Mouse (Mus musculus) spleen, adult 2 months (tissue): ENCODE results near the gene Tcf3. TPM values are rescaled to one million over a fixed set of nuclear protein-coding genes. Genes with fewer than 3 reads are reported as not detected.

ENCODE experiments used
- DNase-seq, 2 experiments: peaks; one replicate each; pipeline versions ENCODE4 v3.0.0 to v3.0.0-alpha.2; 2012 to 2021; ENCODE audit warnings: low spot score in 2 of 2, low read depth in 1 of 2
- H3K27ac ChIP-seq: fragments of 200-500 bp; 2 replicates; pipeline ENCODE4 v1.5.1; 2012; ENCODE audit warnings: low read length, inconsistent platforms; ENCODE audit not compliant: insufficient read depth
- H3K27me3 ChIP-seq: fragments of 200-500 bp; 2 replicates; pipeline ENCODE4 v1.6.1; 2012; ENCODE audit warnings: mild to moderate bottlenecking, moderate library complexity, low read length, inconsistent platforms; ENCODE audit not compliant: control insufficient read depth, insufficient read depth
- H3K36me3 ChIP-seq: fragments of 200-500 bp; 2 replicates; pipeline ENCODE4 v1.6.1; 2012; ENCODE audit warnings: mild to moderate bottlenecking, low read length, inconsistent platforms; ENCODE audit not compliant: control insufficient read depth, insufficient read depth
- H3K4me1 ChIP-seq: fragments of 200-500 bp; 2 replicates; pipeline ENCODE4 v1.6.1; 2011; ENCODE audit warnings: inconsistent platforms; ENCODE audit not compliant: control insufficient read depth, insufficient read depth, insufficient read length
- H3K4me3 ChIP-seq: fragments of 200-500 bp; 2 replicates; pipeline ENCODE4 v1.5.1; 2011; ENCODE audit warnings: mild to moderate bottlenecking, inconsistent platforms; ENCODE audit not compliant: insufficient read depth, insufficient read length; ENCODE audit errors: extremely low read depth
- CTCF ChIP-seq: fragments of 200-500 bp; IDR thresholded peaks from 2 replicates; pipeline ENCODE4 v1.5.1; 2011; ENCODE audit warnings: mild to moderate bottlenecking, inconsistent platforms; ENCODE audit not compliant: insufficient read depth, insufficient read length, insufficient replicate concordance; ENCODE audit errors: extremely low read depth
- POLR2A ChIP-seq: fragments of 200-500 bp; IDR thresholded peaks from 2 replicates; pipeline ENCODE4 v1.6.1; 2011; ENCODE audit warnings: low read depth, low read length, inconsistent platforms
- WGBS: fragments of 180-500 bp; shearing (Covaris S2); methylation state at CpG from one replicate; pipeline ENCODE4 v1.1.7; 2018; 5-methylcytosine and 5-hydroxymethylcytosine counted together
- polyA plus RNA-seq: library from polyadenylated mRNA; depleted of rRNA; stranded (reverse); fragments of >200 nt; gene quantifications from 2 replicates; pipeline ENCODE4 v1.2.3, GENCODE M21; 2012

The Tcf3 gene
- polyA plus RNA-seq, 1 experiment: 173 TPM

DNA sequence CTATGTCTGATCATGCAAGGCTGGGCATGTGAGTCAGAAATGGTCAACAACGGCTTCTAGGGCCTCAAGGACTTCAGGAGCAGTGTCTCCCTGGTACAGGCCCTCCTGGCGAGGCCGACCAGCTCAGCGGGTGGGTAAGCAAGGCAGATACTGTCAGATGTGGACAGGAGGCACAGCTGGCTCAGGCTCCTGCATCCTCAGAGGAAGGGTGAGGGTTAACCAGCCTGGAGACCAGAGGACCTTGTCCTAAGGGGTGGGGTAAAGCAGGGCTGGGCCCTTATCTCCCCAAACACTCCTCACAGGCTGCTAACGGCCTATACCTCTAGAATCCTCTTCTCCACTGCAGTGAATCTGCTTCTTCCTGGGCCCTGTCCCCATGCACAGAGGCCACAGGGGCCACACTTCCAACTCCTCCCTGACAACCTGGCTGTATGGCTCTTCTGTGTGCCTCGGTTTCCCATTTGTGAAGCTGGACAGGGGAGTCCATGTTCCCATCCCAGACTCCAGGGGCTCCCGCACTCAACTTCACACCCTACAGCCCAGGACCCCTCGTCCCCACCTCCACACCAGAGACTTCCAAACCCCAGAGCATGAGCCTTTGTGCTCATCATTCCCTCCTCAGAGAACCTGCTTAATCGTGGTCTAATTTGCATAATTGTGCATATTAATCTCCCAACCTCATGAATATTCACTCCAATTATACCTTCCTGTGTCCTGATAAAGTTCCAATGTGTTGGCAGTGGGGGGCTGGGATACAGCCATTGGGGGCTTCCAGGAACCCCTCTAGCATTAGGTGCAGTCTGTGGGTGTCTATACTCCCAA is 11.6 kb downstream of the Tcf3 start:
- H3K36me3 ChIP-seq: peaks cover 61% of the 10 kb centered on the region
- no peak for DNase-seq
- TF ChIP-seq POLR2A (no peak), CTCF (no peak)
- peak overlapping the region; percentile 26; the same call in 1 of the 2 replicates for H3K27ac ChIP-seq
- no peak overlapping the region for H3K4me3 ChIP-seq
- 83% methylated on average over 9 of the region's 9 CpGs for WGBS
- no peaks in the 10 kb centered on the region; the same call in 1 of the 2 replicates for H3K4me1 ChIP-seq
- no peaks in the 10 kb centered on the region for H3K27me3 ChIP-seq

DNA sequence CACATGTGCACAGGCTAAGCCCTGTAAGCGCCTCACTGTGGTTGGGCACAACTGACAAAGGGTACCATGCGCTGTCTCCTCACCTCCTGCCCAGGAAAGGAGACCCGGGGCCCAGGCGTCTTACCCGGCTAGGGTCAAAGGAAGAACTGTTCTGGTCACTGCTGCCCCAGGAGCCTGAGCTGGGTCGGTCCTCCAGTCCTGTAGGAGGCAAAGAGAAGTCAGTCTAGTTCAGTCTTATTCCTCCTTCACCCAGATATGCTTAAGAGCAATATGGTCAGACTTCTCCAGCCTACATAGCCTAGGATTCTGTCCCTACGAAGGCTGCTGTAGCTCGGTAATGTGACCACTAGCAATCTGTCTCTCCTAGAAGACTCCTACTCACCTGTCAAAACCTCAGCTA is 12.2 kb downstream of the Tcf3 start:
- Histone ChIP-seq H3K27me3 (no peaks in the 10 kb centered on the region), H3K4me3 (no peak overlapping the region; the same call in 1 of the 2 replicates), H3K4me1 (no peaks in the 10 kb centered on the region; the same call in 1 of the 2 replicates), H3K36me3 (peaks cover 61% of the 10 kb centered on the region), H3K27ac (peak overlapping the region; percentile 27; the same call in 1 of the 2 replicates)
- TF ChIP-seq CTCF (no peak), POLR2A (no peak)
- 89% methylated on average over 8 of the region's 8 CpGs for WGBS
- no peak for DNase-seq

DNA sequence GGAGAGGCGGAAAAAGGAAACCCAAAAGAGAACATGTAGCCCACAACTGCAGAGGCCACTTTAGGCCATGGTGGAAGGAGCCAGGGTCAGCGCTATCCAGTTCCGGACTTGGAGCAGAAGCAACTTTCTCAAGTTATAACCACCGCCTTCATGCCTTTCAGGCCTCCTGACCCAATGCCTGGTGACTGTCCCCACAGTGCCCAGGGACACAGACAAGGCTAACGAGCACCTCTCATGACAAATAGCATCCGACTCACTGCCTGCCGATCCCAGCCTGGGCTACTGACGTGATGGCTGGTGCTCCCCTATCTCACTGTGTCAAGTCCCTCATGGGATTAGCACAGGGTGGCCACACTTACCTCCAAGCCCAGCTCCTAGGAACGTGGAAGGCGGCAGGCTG is 12.7 kb downstream of the Tcf3 start:
- peaks cover 63% of the 10 kb centered on the region for H3K36me3 ChIP-seq
- H3K27me3 ChIP-seq: no peaks in the 10 kb centered on the region
- 96% methylated on average over 10 of the region's 10 CpGs for WGBS
- H3K27ac ChIP-seq: peak overlapping the region; percentile 27; the same call in 1 of the 2 replicates
- no peak overlapping the region for H3K4me3 ChIP-seq
- DNase-seq: no peak
- TF ChIP-seq POLR2A (no peak), CTCF (no peak)
- no peaks in the 10 kb centered on the region; the same call in 1 of the 2 replicates for H3K4me1 ChIP-seq

- H3K27ac ChIP-seq: no peak overlapping the region
- peaks cover 68% of the 10 kb centered on the region for H3K36me3 ChIP-seq
- H3K4me3 ChIP-seq: no peak overlapping the region
- no peak for TF ChIP-seq POLR2A
- TF ChIP-seq CTCF: no peak
- no peak for DNase-seq
- no peaks in the 10 kb centered on the region; the same call in 1 of the 2 replicates for H3K4me1 ChIP-seq
- 83% methylated on average over 8 of the region's 8 CpGs for WGBS
- no peaks in the 10 kb centered on the region for H3K27me3 ChIP-seq
Measured at GRCm38 (mm10) chr10:80419419-80419818, 14.0 kb downstream of the Tcf3 start.

DNA sequence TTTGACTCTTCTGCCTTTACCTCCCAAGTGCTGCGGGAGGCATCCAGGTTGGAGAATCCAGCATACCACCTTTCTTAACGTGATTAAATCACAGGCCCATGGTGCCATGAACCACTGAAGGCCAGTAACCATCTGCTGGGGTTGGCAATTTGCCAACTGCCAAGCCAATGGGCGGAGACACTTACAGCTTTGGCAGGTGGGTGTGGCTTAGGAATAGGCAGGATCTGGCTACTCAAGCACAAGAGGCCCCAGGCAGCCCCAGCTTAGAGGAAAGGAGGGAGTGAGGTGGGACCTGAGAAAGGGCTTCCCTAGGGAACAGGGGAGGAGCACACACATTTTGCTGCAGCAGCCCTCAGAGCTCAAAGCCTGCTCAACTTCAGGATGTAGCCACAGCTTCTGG is 15.1 kb downstream of the Tcf3 start:
- 71% methylated on average over 3 of the region's 3 CpGs for WGBS
- TF ChIP-seq CTCF (no peak), POLR2A (no peak)
- no peaks in the 10 kb centered on the region for H3K27me3 ChIP-seq
- H3K27ac ChIP-seq: no peak overlapping the region
- H3K36me3 ChIP-seq: peaks cover 77% of the 10 kb centered on the region
- H3K4me3 ChIP-seq: no peak overlapping the region
- H3K4me1 ChIP-seq: no peaks in the 10 kb centered on the region
- no peak for DNase-seq

- no peak for DNase-seq
- TF ChIP-seq POLR2A: no peak
- no peak for TF ChIP-seq CTCF
- no peaks in the 10 kb centered on the region for H3K4me1 ChIP-seq
- H3K4me3 ChIP-seq: no peak overlapping the region
- H3K27me3 ChIP-seq: no peaks in the 10 kb centered on the region
- H3K27ac ChIP-seq: no peak overlapping the region
- WGBS: 100% methylated on average over 1 of the region's 1 CpGs
- H3K36me3 ChIP-seq: peaks cover 82% of the 10 kb centered on the region
Measured at GRCm38 (mm10) chr10:80417841-80418240, 15.6 kb downstream of the Tcf3 start.

DNA sequence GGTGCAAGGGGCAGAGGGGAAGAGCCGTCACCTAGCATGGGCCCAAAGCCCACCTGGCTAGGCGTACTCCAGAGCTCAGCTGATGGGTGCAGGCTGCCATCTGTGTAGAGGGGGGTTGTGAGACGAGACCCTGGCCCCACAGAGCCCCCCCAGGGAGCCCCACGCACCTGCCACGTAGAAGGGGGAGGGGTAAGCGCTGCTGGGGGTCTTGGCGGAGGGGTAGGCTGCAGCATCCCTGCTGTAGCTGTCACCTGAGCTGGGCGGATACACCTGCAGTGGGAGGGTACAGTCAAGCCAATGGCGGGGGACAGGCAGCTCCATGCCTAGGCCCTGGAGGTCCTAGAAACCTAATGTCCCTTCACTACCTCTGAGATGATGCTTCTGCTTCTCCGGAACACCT is 16.1 kb downstream of the Tcf3 start:
- 96% methylated on average over 10 of the region's 10 CpGs for WGBS
- TF ChIP-seq CTCF (no peak), POLR2A (no peak)

More for the DNA sequence above, 16.1 kb downstream of the Tcf3 start:
- no peak for DNase-seq
- Histone ChIP-seq H3K36me3 (peaks cover 86% of the 10 kb centered on the region), H3K27ac (no peak overlapping the region), H3K4me1 (no peaks in the 10 kb centered on the region), H3K4me3 (no peak overlapping the region), H3K27me3 (no peaks in the 10 kb centered on the region)
